Mouse (Mus musculus) bone marrow macrophage, adult 2 months (primary cell): ENCODE results near the gene Hoxd10. TPM values are rescaled to one million over a fixed set of nuclear protein-coding genes. Genes with fewer than 3 reads are reported as not detected.

ENCODE experiments used
- H3K27ac ChIP-seq: 2 replicates; pipeline ENCODE4 v1.5.1; 2012; ENCODE audit warnings: low read depth, low read length; ENCODE audit not compliant: insufficient read depth
- H3K4me1 ChIP-seq: 2 replicates; pipeline ENCODE4 v1.6.1; 2012; ENCODE audit warnings: low read length; ENCODE audit not compliant: control insufficient read depth, insufficient read depth
- H3K4me3 ChIP-seq: 2 replicates; pipeline ENCODE4 v1.5.1; 2012; ENCODE audit warnings: mild to moderate bottlenecking, low read length, moderate library complexity; ENCODE audit not compliant: insufficient read depth
- CTCF ChIP-seq: IDR thresholded peaks from 2 replicates; pipeline ENCODE4 v1.5.1; 2012; ENCODE audit warnings: low read depth, mild to moderate bottlenecking, low read length, moderate library complexity
- POLR2A ChIP-seq: IDR thresholded peaks from 2 replicates; pipeline ENCODE4 v1.6.1; 2012; ENCODE audit warnings: mild to moderate bottlenecking, low read depth, low read length, borderline replicate concordance
- polyA plus RNA-seq: library from polyadenylated mRNA; stranded (reverse); fragments of >200 nt; gene quantifications from 2 replicates; pipeline ENCODE4 v1.2.4, GENCODE M21; 2012; ENCODE audit not compliant: missing spikeins, insufficient read depth, insufficient read length

The Hoxd10 gene
- polyA plus RNA-seq, 1 experiment: not detected

DNA sequence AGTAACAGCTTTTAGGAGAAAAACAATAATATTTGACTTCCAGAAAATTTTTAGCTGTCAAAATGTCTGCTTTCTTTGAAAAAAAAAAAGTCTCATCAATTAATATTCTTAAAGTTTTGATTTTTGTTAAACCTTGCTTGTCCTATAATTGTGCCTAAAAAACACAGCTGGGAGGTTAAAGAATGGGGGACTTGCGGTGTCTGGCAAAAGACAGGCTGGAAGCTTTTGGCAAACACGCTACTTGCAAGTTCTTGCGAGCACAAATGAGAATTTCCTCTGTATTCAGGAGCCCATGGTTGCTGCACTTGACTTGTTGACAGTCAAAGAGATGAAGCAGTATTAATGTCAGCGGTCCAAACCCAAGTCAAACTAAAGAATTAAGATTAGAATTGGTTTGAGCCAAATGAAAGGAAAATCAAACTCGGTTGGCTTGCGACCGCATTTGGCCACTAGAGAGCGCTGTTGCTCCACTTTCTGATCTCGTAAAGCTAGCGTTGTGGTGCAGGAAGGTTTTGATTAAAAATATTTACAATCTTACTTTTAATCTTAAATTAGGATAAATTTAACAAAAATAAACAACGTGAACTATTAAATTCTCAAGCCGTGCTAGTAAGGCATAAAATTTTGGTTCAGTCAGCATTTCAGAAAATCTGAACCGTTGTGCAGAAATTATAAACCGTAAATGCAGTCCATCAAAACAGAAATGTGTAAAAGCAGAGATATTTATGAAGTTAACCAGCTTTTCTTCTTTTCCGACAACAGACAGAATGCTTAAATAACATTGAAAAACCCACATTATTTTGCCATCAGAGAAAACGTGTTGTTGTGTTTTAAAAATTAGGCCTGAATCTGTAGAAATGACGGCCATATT lies 10.5 kb downstream of the Hoxd10 start:
- TF ChIP-seq POLR2A: no peak
- peak; percentile 92 for TF ChIP-seq CTCF
- Histone ChIP-seq H3K27ac (no peak overlapping the region), H3K4me3 (no peak overlapping the region), H3K4me1 (no peaks in the 10 kb centered on the region)

DNA sequence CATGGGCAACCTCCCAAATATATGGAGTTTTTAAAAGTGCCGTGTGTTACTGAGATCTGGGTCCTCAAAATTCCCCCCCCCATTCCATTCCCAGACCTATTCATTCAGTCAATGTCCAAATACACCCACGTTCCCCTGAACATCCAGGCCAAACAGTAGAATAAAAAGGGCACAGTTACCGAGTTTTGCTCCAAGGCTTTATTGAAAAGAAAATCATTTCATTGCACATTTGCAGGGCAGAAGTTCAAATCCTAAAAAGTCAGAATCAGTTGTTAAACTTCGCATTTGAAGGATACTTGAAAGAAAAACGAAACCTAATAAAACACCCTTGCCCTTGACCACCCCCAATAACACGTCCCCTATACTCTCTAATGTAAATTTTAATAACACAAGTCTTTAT lies 11.1 kb downstream of the Hoxd10 start:
- TF ChIP-seq POLR2A (no peak), CTCF (no peak)
- H3K4me1 ChIP-seq: no peaks in the 10 kb centered on the region
- no peak overlapping the region for H3K4me3 ChIP-seq
- no peak overlapping the region for H3K27ac ChIP-seq

DNA sequence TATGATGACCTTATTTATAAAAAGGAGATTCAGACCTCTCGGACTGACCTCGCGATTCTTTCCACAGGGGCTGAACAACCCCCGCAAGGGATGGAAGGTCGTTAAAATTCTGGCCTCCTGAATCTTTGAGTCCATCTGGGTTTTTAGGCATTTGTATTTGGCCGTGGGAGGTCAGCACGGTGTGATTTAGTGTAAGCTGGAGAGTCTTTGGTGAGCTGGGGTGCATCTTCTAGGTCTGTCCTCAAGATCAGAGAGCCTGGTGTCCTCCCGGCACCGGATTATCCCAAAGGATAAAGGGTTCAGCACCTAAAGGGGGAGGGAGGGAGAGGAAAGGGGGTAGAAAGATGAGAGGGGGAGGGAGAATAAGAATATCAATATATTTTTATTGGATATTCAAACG lies 11.6 kb downstream of the Hoxd10 start:
- TF ChIP-seq CTCF (no peak), POLR2A (no peak)
- no peak overlapping the region for H3K4me3 ChIP-seq
- H3K4me1 ChIP-seq: no peaks in the 10 kb centered on the region
- H3K27ac ChIP-seq: no peak overlapping the region

DNA sequence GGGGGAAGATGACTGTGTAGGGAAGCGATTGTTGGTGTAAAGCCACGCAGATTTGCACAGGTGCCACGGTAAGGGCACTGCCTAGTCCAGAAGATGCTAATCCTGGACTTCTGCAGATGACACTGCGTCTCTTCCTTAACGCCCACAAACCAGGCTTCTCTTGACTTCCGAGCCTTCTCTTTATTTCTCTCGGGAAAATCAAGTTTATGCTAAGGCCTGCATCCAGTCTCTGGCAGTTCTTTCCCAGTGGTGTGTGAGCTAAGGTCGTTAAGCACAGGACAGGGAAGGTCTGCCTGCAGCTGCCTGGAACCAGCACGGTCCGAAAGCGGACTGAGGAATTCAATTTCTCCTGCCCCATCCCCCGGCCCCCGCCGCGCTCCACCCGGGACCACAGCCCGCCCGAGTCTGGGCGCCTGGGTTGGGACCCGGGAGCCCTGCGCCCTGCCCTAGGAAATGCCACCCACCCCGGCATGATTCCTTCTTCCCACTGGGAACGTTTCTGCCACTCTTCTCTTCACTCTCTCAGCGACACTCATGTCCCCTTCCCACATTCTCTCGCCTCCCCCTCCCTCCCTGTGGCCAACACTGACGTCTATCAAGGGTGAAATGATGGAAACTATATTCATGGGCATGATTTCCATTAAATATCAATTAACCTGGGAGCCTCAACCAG lies 12.1 kb downstream of the Hoxd10 start:
- H3K4me1 ChIP-seq: no peaks in the 10 kb centered on the region
- H3K4me3 ChIP-seq: no peak overlapping the region
- TF ChIP-seq POLR2A (no peak), CTCF (no peak)
- no peak overlapping the region for H3K27ac ChIP-seq

DNA sequence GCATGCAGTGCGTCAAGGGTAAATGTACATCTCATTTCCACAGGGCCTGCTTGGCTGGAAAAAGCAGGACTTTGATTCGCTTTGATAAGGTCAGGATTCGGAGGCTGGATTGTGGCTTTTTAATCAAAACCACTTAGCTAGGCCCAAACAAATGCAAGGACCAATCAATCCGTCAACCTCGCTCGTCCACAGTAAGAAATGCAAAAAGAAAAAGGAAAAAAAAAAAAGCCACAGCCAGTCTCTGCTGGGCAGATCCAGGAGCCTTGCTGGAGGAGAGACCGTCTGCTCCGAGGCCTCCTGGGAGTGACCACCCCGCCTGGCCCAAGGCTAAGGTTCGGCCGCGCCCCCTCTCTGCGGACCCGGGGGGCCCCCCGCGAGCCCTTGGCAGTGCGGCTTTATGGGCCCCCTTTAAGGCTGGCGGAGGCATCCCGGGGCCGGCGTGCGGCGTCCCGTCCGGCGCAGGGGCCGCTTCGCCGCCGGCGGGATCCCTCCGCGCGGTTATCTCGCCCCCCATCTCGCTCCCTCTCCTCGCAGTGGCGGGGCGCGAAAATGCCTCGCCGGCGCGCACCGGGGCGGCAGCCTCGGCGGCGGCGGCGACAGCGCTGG lies 12.8 kb downstream of the Hoxd10 start, which contains the start of gene Hoxd8:
Gene Hoxd8, plus strand, starts transcription at position 223 of the 606 bp plus-strand sequence.
- H3K4me3 ChIP-seq: peak within 1 kb of the TSS; percentile 30
- no peak within 1 kb of the TSS for H3K27ac ChIP-seq
- no peaks in the 10 kb centered on the region for H3K4me1 ChIP-seq
- no peak for TF ChIP-seq POLR2A
- no peak for TF ChIP-seq CTCF

DNA sequence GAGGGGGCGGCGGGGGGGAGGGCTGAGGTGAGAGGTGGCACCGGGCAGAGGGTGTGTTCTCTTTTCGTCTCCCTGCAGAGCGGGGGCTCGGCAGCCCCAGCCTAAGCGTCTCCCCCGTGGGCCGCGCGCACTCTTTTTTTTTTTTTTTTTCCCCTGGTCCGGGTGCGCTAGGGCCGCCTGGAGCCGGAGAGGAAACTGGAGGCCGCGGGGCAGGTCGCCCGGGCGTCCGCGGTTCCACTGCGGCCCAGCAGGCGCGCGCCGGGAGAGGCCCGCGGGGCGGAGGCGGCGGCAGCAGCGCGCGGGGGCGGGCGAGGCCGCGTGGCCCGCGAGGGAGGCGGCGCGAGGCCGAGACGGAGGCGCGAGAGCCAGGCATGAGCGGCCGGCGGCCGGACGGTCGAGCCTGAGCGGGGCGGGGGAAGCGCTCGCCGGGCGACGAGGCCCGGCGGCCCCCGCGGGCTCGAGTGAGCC lies 13.3 kb downstream of the Hoxd10 start:
- H3K4me3 ChIP-seq: peak overlapping the region; percentile 30
- H3K27ac ChIP-seq: no peak overlapping the region
- TF ChIP-seq CTCF (no peak), POLR2A (no peak)
- H3K4me1 ChIP-seq: no peaks in the 10 kb centered on the region

DNA sequence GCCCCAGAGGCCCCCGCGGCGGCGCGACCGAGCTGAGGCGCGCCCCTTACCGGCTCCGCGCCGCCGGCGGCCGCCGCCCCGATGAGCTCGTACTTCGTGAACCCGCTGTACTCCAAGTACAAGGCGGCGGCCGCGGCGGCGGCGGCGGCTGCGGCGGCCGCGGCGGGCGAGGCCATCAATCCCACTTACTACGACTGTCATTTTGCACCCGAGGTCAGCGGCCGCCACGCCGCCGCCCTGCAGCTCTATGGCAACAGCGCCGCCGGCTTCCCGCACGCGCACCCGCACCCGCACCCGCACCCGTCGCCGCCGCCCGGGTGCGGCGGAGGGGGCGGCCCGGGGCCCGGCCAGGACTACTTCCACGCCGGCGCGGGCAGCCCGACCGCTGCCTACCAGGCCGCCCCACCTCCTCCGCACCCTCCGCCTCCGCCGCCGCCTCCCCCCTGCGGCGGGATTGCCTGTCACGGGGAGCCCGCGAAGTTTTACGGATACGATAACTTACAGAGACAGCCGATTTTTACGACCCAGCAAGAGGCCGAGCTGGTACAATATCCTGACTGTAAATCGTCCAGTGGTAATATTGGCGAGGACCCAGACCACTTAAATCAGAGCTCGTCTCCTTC lies 13.9 kb downstream of the Hoxd10 start:
- Histone ChIP-seq H3K4me3 (peak overlapping the region; percentile 30), H3K27ac (no peak overlapping the region), H3K4me1 (no peaks in the 10 kb centered on the region)
- TF ChIP-seq CTCF (no peak), POLR2A (no peak)

DNA sequence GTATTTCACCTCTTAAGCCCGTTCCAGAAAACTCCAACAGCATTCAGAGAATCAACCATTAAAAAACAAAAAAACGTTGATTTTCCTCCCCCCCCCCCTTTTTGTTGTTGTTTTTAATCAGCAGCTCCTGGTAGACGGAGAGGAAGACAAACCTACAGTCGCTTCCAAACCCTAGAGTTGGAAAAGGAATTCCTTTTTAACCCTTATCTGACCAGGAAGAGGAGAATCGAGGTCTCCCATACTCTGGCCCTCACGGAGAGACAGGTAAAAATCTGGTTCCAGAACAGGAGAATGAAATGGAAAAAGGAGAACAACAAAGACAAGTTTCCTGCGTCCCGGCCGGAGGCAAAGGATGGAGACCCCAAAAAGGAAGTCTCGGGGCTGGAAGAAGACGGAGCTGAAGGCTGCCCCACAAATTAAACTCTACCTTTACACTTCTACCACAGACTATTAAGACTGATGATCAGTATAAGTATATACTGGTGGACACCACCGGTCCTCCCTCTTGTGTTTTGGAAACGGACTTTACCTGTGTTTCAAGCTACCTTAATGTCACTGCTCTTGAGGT lies 14.8 kb downstream of the Hoxd10 start:
- Histone ChIP-seq H3K4me3 (no peak overlapping the region), H3K27ac (no peak overlapping the region), H3K4me1 (no peaks in the 10 kb centered on the region)
- TF ChIP-seq CTCF (no peak), POLR2A (no peak)

DNA sequence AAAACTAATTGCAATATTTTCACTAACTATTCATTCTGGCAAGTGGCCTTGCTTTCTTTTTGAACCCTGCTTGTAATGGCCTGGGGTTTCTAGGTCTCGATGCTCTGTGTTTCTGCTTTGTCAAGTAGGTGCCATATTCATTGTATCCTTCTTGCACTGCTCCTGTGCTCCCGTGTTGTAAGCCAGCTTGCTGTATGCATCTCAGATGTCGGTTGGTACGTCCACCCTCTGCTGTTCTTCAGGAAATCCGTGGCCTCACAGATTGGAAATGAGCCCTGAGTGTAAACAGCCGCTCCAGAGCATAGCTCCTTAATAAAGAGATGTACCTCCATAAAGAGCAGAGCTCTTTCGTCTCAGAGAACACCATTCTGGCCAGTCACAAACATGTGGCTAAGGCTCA lies 15.9 kb downstream of the Hoxd10 start:
- TF ChIP-seq POLR2A (no peak), CTCF (no peak)
- H3K4me3 ChIP-seq: no peak overlapping the region
- no peak overlapping the region for H3K27ac ChIP-seq
- no peaks in the 10 kb centered on the region for H3K4me1 ChIP-seq
